Mouse (Mus musculus) heart, adult 18-20 months (tissue): Measurements from ENCODE around the gene Msi1. TPM values are rescaled to one million over a fixed set of nuclear protein-coding genes. Genes with fewer than 3 reads are reported as not detected.
"Not testable (repeated sequence)": the region's sequence is repeated elsewhere in the genome, so short reads cannot be mapped to it uniquely, and the experiment has no call there.

Experiments used
- DNase-seq, 2 experiments: peaks; one replicate each; pipeline ENCODE4 v3.0.0; 2021 to 2022; ENCODE audit warnings: mixed read lengths in 1 of 2
- total RNA-seq, 2 experiments: library from RNA; stranded (reverse); gene quantifications; 2 replicates each; pipeline ENCODE4 v1.2.3; 2021

Gene Msi1
- total RNA-seq, 2 experiments from 2014 or later, result 0.40 to 0.67 TPM

GRCm38 (mm10) chr5:115434280-115434852, 5.0 kb downstream of the Msi1 start:
- DNase-seq, result no peak

DNA sequence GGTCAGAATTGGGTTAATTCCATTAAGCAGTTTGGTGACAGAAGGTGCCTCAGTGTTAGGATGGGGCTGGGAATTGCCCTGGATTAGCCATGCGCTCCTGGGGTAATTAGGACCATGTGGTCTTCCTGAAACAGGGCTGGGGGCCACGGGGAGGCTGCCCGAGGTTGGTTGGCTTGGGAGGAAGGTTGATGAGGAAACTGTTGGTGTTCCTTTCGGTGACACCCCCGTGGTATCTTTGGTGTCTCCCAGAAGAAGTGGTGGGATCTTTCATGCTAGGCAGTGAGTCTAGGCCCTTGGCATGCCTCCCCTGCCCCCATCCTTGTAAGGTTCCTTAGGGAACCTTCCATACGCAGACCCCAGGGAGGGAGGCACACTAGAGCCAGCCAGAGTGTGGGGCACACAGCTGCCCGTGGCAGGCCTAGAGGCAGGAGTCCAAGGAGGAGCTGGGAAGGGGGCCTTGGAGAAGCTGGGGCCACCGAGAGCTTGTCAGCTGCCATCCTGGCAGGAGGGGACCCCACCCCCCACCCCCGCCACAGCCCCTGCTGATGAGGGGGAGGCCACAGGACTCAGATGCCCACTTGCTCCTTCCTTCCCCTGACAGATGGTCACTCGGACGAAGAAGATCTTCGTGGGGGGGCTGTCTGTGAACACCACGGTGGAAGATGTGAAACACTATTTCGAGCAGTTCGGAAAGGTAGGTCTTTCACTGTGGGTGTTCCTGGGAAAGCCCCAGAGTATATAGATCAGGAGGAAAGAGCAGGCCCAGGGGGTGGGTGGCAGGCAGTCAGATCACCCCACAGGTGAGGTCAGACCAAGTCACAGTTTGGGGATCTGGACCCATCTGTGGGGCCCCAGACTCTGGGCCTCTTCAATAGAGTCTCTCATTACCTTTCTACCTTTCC, 5.7 kb downstream of the Msi1 start:
- no peak for DNase-seq

DNA sequence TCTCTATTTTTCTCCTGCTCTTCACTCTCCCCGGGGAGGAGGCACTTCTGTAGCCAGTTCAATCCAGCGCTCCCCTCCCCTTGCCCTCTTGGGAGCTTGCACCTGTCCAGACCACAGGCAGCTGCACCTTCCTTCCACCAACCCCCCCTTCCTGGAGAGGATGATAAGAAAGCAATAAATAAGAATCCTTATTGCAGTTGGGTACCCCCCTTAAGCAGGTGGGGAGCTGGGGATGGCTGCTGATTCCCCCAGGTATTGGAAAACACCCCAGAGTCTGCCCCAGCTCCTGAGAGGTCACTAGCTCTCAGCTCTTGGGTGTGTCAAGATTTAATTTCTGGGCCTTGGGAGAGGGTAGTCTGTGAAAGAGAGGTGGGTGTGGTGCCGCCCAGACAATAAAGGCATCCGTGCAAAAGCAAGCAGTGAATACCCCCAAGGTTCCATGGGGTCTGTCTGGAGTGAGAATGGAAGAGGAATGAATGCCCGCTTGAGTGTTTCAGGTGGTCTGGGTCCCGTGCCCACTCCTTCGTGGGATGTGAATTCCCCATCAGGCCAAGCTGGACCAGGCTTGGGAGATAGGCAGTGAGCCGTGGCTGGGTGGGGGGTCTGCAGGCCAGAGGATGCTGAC, 6.5 kb downstream of the Msi1 start:
- DNase-seq, result no peak

GRCm38 (mm10) chr5:115436421-115437124, 7.2 kb downstream of the Msi1 start:
- peak; percentile 42 to 45 for DNase-seq

GRCm38 (mm10) chr5:115437242-115437944, 8.0 kb downstream of the Msi1 start:
- no peak for DNase-seq

GRCm38 (mm10) chr5:115437945-115438315, 8.5 kb downstream of the Msi1 start:
- DNase-seq, result no peak

DNA sequence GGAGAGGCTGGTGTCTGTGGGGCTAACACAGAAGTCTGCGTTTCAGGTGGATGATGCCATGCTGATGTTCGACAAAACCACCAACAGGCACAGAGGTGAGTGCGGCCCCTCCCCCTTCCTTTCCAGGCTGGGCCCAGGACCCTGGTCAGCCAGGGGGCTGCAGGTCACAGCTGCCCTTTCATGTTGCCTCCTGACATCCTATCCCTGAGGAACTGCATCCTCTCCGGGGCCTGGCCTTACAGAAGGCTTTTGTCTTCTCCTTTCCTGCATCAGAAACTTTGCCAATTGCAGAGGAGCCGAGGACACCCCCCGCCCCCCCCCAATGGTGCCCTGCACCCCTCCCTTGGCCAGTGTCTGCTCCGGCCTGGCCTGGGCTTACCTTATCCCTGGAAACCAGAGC, 9.3 kb downstream of the Msi1 start:
- DNase-seq, result no peak

DNA sequence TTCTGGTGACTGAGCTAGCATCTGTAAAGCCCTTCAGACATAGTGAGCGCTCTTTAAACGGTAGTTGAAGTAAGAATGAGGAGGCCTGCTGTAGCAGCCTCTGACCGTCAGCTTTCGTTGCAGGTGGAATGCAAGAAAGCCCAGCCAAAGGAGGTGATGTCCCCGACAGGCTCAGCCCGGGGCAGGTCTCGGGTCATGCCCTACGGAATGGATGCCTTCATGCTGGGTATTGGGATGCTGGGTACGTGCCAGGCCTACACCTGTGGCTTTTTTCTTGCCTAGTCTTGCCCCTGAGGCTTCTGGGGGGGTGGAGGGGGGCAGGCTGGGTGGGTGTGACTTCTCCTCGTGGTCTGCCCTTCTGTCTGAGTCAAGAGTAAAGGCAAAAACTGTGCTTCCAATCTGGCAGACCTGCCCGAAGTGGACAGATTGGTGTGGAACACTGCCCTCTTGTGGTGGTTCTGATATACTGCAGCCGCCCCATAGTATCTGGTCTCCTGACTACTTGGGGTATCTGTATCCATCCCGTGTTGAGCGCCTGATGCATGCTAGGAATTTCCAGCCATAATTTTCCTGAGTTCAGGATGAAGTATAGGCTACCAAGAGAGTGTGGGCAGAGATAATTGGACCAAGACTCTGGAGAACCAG, 11.9 kb downstream of the Msi1 start:
- DNase-seq, result peak; percentile 61 to 82

DNA sequence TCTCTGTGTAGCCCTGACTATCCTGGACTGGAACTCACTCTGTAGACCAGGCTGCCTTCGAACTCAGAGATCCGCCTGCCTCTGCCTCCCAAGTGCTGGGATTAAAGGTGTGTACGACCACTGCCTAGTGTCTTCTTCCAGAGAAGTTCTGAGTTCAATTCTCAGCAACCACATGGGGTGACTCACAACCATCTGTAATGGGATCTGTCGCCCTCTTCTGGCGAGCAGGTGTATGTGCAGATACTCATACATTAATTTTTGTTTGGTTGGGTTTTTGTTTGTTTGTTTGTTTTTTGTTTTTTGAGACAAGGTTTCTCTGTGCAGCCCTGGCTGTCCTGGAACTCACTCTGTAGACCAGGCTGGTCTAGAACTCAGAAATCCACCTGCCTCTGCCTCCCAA, 13.3 kb downstream of the Msi1 start:
- DNase-seq, result not testable (repeated sequence)

DNA sequence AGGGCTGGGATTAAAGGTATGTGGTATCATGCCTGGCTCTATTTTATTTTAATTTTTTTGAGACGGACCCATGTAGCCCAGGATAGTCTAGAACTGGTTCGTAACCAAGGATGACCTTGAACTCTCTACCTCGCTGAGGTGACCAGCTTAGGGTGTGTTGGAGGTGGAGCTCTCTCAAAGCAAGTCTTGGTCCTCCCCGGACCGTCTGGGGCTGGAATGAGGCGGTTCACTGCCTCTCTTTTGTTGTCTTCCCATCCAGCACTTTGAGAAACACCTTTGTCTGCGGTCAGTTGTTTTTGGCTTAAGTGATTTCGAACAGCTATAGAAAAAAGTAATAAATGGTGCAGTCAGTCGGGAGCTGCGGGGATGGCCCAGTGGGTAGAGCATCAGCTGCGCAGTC, 14.7 kb downstream of the Msi1 start:
- no peak for DNase-seq

- no peak for DNase-seq
Measured at GRCm38 (mm10) chr5:115447108-115447507, 17.7 kb downstream of the Msi1 start.

DNA sequence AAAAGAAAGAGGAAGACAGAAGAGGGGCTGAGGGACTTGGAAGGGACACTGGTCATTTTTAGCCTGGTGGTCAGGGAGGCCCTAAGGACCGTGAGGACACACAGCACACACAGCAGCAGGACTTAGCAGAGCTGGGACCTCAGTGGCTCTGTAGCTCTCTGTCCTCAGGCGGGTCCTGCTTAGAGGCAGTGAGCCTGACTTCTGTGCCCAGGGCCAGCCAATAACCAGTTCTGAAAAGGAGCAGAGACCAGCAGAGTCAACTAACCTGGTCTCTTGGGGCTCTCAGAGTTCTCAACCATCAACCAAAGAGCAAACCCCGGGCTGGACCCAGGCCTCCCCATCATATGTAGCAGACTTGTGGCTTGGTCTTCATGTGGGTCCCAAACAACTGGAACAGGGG, 19.8 kb downstream of the Msi1 start:
- no peak for DNase-seq

GRCm38 (mm10) chr5:115450410-115451317, 21.3 kb downstream of the Msi1 start:
- no peak for DNase-seq

DNA sequence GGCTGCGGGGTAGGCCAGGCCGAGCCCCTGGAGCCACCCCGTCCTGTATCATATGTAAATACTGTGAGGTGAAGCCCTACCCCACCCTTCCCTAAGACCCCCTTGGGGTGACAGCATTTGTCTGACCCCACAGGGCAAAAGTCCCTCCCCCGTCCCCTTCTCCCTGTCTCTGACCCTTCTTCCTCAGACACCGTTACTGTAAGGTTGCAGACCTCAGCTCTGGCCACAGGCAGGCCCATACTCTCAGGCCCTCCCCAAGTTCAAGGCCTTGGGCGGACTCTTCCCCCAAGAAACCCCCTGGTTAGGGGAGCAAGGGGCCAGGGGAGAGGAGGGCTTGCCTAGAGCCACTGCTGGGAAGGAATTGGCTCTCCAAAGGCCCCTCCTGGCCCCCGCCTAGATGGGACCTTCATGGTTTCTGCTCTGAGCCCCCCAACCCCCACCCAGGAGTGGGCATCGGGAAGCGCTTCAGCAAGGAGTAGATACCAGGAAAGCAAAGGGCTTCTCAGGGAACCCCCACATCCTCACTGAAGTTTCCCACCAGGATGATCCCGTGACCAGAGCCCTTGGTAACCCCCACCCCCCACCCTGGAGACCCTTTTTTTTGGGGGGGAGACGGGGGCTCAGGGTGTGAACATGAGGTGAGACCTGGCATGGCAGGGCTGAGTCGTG, 25.2 kb downstream of the Msi1 start:
- no peak for DNase-seq

DNA sequence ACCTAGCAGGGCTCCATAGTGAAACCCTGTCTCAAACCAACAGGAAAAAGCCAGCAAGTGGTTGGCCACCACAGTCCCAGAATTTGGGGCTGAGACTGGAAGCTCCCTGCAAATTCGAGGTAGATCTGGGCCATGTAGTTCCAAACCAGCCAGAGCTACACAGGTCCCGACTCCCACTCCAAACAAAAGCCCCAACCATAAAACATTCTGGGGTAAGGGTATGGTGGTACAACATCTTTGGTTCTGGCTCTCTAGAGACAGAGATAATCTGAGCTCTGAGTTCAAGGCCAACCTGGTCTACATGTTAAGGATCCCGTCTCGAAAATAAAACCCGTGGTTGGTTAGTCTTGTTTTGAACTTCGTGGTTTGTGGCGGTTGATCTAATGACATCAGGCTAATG, 26.4 kb downstream of the Msi1 start:
- no peak for DNase-seq

- no peak for DNase-seq
Measured at GRCm38 (mm10) chr5:115458918-115459317, 29.5 kb downstream of the Msi1 start.

- no peak for DNase-seq
Measured at GRCm38 (mm10) chr5:115464408-115465115, 35.2 kb downstream of the Msi1 start.

DNA sequence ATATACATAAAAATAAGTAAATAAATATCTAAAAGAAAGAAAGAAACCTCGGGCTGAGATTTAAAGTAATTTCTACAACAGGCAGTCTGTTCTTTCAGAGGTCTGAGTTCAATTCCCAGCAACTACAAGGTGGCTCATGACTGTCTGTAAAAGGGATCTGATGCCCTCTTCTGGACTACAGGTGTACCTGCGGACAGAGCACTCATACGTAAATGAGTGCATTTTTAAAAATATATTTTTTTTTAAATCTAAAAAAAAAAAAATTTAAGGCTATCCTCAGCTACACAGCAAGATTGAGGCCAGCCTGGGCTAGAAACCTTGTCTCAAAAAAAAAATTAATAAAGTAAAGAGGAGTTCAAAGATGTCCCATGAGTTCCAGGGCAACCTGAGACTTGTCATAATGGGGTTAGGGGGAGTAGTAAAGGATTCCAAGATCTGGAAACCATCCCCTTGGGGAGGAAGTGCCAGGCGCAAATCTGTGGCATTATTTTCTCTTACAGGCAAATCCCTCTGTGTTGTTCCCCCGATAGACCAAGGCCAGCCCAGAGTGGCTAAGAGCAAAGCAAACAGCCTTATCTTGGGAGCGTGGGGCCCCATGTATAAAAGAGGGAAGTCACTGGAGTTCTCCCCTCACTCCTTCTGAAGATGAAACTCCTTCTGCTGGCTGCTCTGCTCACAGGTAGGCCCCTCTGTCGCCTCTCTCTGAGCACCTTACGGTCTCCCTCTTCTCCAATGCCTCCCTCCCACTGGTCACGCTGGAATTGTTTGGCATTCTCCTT, 36.4 kb downstream of the Msi1 start, which contains the start of gene Pla2g1b:
Gene Pla2g1b (plus strand): TSS at position 621 of the 779 bp plus-strand sequence.
- DNase-seq, result no peak
